Comparison of ENCODE assay signal across 31 mouse cellular contexts in the genomic region with DNA sequence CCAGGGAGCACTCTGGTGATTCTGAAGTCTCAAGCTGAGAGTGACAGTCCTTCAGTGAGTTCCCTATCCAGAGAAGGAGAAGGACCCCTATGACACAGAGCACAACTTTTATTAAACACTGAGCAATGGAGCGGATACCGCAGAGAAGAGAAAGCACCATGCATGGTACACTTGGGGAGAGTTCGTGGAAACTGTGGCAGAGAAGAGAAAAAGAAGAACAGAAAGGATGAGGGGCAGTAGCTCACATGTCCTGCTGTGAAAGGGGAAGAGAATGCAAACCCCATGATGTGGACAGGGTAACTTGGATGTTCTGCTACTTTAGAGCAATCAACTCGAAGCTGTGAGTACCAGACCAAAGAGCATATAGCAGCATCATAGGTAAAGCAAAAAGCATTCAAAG. TPM values are rescaled to one million over a fixed set of nuclear protein-coding genes. Genes with fewer than 3 reads are reported as not detected.
DNase-seq lines count a peak whose midpoint lies in the region; ATAC-seq and TF ChIP-seq lines count a peak whose summit lies in the region.
"Had no signal": no experiment of that assay in that cellular context is flagged by ENCODE, and none has a peak within 500 bp of the region (broad histone marks: within the 10 kb centered on the region; RNA-seq: fewer than 3 reads in every experiment).

No protein-coding gene starts in this region.

- TF ChIP-seq CTCF in bone marrow macrophage, adult 2 months (IDR thresholded peaks at IDR 0.05; ENCODE audit: low read depth, low read length) = no peak

- 0 out of 2 replicates have a peak, but pooled peaks cover 9% of the 10 kb centered on the region for H3K4me1 ChIP-seq in lung, embryonic 16.5 days (replicated peaks; ENCODE audit: control insufficient read depth, insufficient read depth, low read length)
- H3K4me1 ChIP-seq in bone marrow macrophage, adult 2 months (ENCODE audit: control insufficient read depth, insufficient read depth, low read length) = peaks cover 40% of the 10 kb centered on the region
- no peaks in the 10 kb centered on the region for H3K4me1 ChIP-seq in forebrain, embryonic 15.5 days
- H3K4me1 ChIP-seq: embryonic facial prominence, embryonic 10.5 days; embryonic facial prominence, embryonic 15.5 days; forebrain, embryonic 13.5 days; liver, embryonic 12.5 days; midbrain, embryonic 13.5 days; stomach, embryonic 15.5 days had no signal

- no peak overlapping the region for H3K4me3 ChIP-seq in lung, embryonic 16.5 days (ENCODE audit: low read length)
- no peak overlapping the region for H3K4me3 ChIP-seq in bone marrow macrophage, adult 2 months (ENCODE audit: insufficient read depth, low read length)
- H3K4me3 ChIP-seq in macrophage (ENCODE audit: inconsistent target) = no peak overlapping the region
- no peak overlapping the region for H3K4me3 ChIP-seq in forebrain, embryonic 15.5 days
- H3K4me3 ChIP-seq: embryonic facial prominence, embryonic 10.5 days; embryonic facial prominence, embryonic 15.5 days; forebrain, embryonic 13.5 days; heart, adult 2 months; heart, embryonic 13.5 days; liver, embryonic 12.5 days; midbrain, embryonic 13.5 days; stomach, embryonic 15.5 days had no signal

- no peak overlapping the region for H3K9ac ChIP-seq in lung, embryonic 16.5 days (ENCODE audit: low read length)
- H3K9ac ChIP-seq in forebrain, embryonic 15.5 days (replicated peaks) = no peak overlapping the region
- H3K9ac ChIP-seq: embryonic facial prominence, embryonic 15.5 days; forebrain, embryonic 13.5 days; heart, embryonic 13.5 days; hindbrain, embryonic 14.5 days; liver, embryonic 12.5 days; liver, postnatal 0 days; midbrain, embryonic 13.5 days; stomach, embryonic 15.5 days had no signal

- H3K9me3 ChIP-seq in lung, embryonic 16.5 days (ENCODE audit: control insufficient read depth, low read length) = no peaks in the 10 kb centered on the region
- no peaks in the 10 kb centered on the region for H3K9me3 ChIP-seq in forebrain, embryonic 15.5 days
- H3K9me3 ChIP-seq: embryonic facial prominence, embryonic 10.5 days; embryonic facial prominence, embryonic 15.5 days; forebrain, embryonic 13.5 days; heart, embryonic 13.5 days; liver, embryonic 12.5 days; midbrain, embryonic 13.5 days; stomach, embryonic 15.5 days had no signal

- no peaks in the 10 kb centered on the region for H3K36me3 ChIP-seq in lung, embryonic 16.5 days (ENCODE audit: control insufficient read depth, insufficient read depth, low read length)
- no peaks in the 10 kb centered on the region for H3K36me3 ChIP-seq in macrophage (ENCODE audit: inconsistent target)
- H3K36me3 ChIP-seq in splenic B cell, adult 2 months (ENCODE audit: control insufficient read depth, insufficient read depth, low read length, poor library complexity, severe bottlenecking) = no peaks in the 10 kb centered on the region
- H3K36me3 ChIP-seq in forebrain, embryonic 15.5 days = no peaks in the 10 kb centered on the region
- H3K36me3 ChIP-seq: embryonic facial prominence, embryonic 10.5 days; embryonic facial prominence, embryonic 15.5 days; heart, embryonic 13.5 days; liver, embryonic 12.5 days; midbrain, embryonic 13.5 days; stomach, embryonic 15.5 days had no signal

- TF ChIP-seq POLR2A in bone marrow macrophage, adult 2 months (IDR thresholded peaks at IDR 0.05; ENCODE audit: borderline replicate concordance, low read depth, low read length) = no peak

- no peak for DNase-seq in lung, postnatal 36 days
- DNase-seq in splenic B cell, adult 2 months (ENCODE audit: low read depth, low spot score) = peak; percentile 78
- no peak for DNase-seq in right cerebral cortex, postnatal 36 days (ENCODE audit: low spot score in 2 of 2)
- DNase-seq: adrenal gland, adult 2 months; cerebellum, adult 18-20 months; cerebellum, postnatal 14 days; gastrocnemius, postnatal 25 days; heart, adult 2 months; heart, postnatal 10 days; kidney, adult 11 months; kidney, postnatal 36 days; layer of hippocampus, postnatal 36 days; left cerebral cortex, postnatal 4 days; liver, postnatal 0 days; lung, postnatal 14 days; retina, postnatal 1 day; right cerebral cortex, postnatal 14 days; thymus, postnatal 14 days had no signal

- ATAC-seq in lung, embryonic 16.5 days (ENCODE audit: low read depth) = no peak
- ATAC-seq in forebrain, embryonic 15.5 days (replicated peaks) = no peak
- ATAC-seq: activated CD4-positive, CD25-positive, alpha-beta regulatory T cell, adult 4 months; forebrain, embryonic 13.5 days; liver, embryonic 12.5 days; liver, postnatal 0 days; midbrain, embryonic 13.5 days had no signal

- peak overlapping the region; percentile 96 for H3K27ac ChIP-seq in lung, embryonic 16.5 days (ENCODE audit: low read length)
- peak overlapping the region; percentile 29 for H3K27ac ChIP-seq in bone marrow macrophage, adult 2 months (ENCODE audit: insufficient read depth, low read depth, low read length)
- peak overlapping the region; percentile 84 for H3K27ac ChIP-seq in macrophage
- no peak overlapping the region for H3K27ac ChIP-seq in forebrain, embryonic 15.5 days (replicated peaks)
- H3K27ac ChIP-seq: embryonic facial prominence, embryonic 10.5 days; embryonic facial prominence, embryonic 15.5 days; forebrain, embryonic 13.5 days; heart, adult 2 months; heart, embryonic 13.5 days; hindbrain, embryonic 14.5 days; liver, embryonic 12.5 days; midbrain, embryonic 13.5 days; stomach, embryonic 15.5 days had no signal

- no peak overlapping the region for H3K4me2 ChIP-seq in lung, embryonic 16.5 days (ENCODE audit: low read depth, low read length)
- H3K4me2 ChIP-seq in forebrain, embryonic 15.5 days (replicated peaks) = no peak overlapping the region
- H3K4me2 ChIP-seq: embryonic facial prominence, embryonic 15.5 days; forebrain, embryonic 13.5 days; heart, embryonic 13.5 days; hindbrain, embryonic 14.5 days; liver, embryonic 12.5 days; midbrain, embryonic 13.5 days; stomach, embryonic 15.5 days had no signal

- H3K27me3 ChIP-seq in lung, embryonic 16.5 days (ENCODE audit: control insufficient read depth, insufficient read depth, low read depth, low read length) = no peaks in the 10 kb centered on the region
- H3K27me3 ChIP-seq in splenic B cell, adult 2 months (ENCODE audit: control insufficient read depth, insufficient read depth, low read length, poor library complexity, severe bottlenecking) = no peaks in the 10 kb centered on the region
- H3K27me3 ChIP-seq in forebrain, embryonic 15.5 days = no peaks in the 10 kb centered on the region
- H3K27me3 ChIP-seq: embryonic facial prominence, embryonic 15.5 days; forebrain, embryonic 13.5 days; heart, embryonic 13.5 days; liver, embryonic 12.5 days; midbrain, embryonic 13.5 days; stomach, embryonic 15.5 days had no signal

- no peaks in the 10 kb centered on the region for H3K79me2 ChIP-seq in macrophage (ENCODE audit: inconsistent target)

- 85% methylated on average over 4 of the region's 4 CpGs for WGBS in lung, embryonic 16.5 days
- 41% methylated on average over 4 of the region's 4 CpGs for WGBS in macrophage (ENCODE audit: missing documents)
- 84% methylated on average over 4 of the region's 4 CpGs for WGBS in forebrain, embryonic 15.5 days

RNA-seq across cellular contexts. Expression of a gene that starts 14.0 kb away (rescaled TPM):
- 16.0 and 17.3 TPM in 2 replicates for polyA plus RNA-seq in lung, embryonic 16.5 days (2015; fragmentation: Nextera tagmentation; extraction: Ambion mirVana)
- 613 and 643 TPM in 2 replicates for polyA plus RNA-seq in bone marrow macrophage, adult 2 months (2012; ENCODE audit: insufficient read depth, insufficient read length, missing spikeins)
- total RNA-seq in macrophage (2018; cell fraction: chromatin; rRNA removed) = 100 to 1,000 TPM in 9 of 26 experiments, 10 to 100 TPM in 16, 1 to 10 TPM in 1; 10.0 to 200 (median 76.7) TPM
- 100 to 1,000 TPM; 133 to 424 (median 221) TPM for total RNA-seq in macrophage (2018; cell fraction: cytosol; rRNA removed)
- 100 to 1,000 TPM in 16 of 26 experiments, 10 to 100 TPM in 10; 43.3 to 294 (median 128) TPM for total RNA-seq in macrophage (2018; cell fraction: nucleus; rRNA removed)
- 192 to 352 TPM (median 335 TPM) in 3 replicates for polyA plus RNA-seq in macrophage (2018)
- polyA plus RNA-seq in forebrain, embryonic 15.5 days (2015; fragmentation: Nextera tagmentation; extraction: Ambion mirVana) = 5.5 and 6.0 TPM in 2 replicates

Comparison
In these comparisons a context has a peak if more than half of its experiments do, and no peak if none do; other contexts are left out.
1. RNA of a gene that starts 14.0 kb away (polyA plus RNA-seq): 613 to 643 TPM in bone marrow macrophage, adult 2 months and 192 to 352 TPM in macrophage; 16.0 to 17.3 TPM in lung, embryonic 16.5 days and 5.5 to 6.0 TPM in forebrain, embryonic 15.5 days; every median in the first group is over 10 times any median in the second.